Mouse (Mus musculus) frontal cortex, adult (tissue): Measurements from ENCODE around the gene Bbof1.

Experiments
- ATAC-seq: cut with Nextera tagmentation; 2 replicates; pipeline ENCODE4 v1.9.2; 2017; ENCODE audit warnings: mild to moderate bottlenecking, moderate library complexity, mixed read lengths; ENCODE audit not compliant: low TSS enrichment

Gene Bbof1

GRCm38 (mm10) chr12:84400068-84400467, 8.8 kb upstream of the Bbof1 start:
- ATAC-seq = no peak

GRCm38 (mm10) chr12:84400653-84401052, 8.2 kb upstream of the Bbof1 start:
- no peak for ATAC-seq

- no peak for ATAC-seq
These were observed 5.9 kb upstream of the Bbof1 start for GRCm38 (mm10) chr12:84402923-84403322.

- no peak for ATAC-seq
These were observed 4.3 kb upstream of the Bbof1 start for GRCm38 (mm10) chr12:84404541-84404940.

DNA sequence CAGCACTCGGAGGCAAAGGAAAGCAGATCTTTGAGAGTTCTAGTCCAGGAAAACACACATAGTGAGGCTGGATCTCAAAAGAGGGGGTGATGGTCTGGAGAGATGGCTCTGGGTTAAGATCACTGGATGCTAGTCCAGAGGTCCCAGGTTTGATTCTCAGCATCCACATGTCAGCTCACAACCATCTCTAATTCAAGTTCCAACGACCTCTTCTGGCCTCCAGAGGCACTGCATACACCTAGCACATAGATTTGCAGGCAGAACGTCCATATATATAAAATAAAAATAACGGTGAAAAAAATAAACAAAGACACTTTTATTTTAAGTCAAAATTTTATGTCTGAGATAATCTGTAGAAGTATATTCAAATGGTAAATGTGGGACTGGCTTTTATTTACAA, 1.6 kb upstream of the Bbof1 start:
- no peak for ATAC-seq

DNA sequence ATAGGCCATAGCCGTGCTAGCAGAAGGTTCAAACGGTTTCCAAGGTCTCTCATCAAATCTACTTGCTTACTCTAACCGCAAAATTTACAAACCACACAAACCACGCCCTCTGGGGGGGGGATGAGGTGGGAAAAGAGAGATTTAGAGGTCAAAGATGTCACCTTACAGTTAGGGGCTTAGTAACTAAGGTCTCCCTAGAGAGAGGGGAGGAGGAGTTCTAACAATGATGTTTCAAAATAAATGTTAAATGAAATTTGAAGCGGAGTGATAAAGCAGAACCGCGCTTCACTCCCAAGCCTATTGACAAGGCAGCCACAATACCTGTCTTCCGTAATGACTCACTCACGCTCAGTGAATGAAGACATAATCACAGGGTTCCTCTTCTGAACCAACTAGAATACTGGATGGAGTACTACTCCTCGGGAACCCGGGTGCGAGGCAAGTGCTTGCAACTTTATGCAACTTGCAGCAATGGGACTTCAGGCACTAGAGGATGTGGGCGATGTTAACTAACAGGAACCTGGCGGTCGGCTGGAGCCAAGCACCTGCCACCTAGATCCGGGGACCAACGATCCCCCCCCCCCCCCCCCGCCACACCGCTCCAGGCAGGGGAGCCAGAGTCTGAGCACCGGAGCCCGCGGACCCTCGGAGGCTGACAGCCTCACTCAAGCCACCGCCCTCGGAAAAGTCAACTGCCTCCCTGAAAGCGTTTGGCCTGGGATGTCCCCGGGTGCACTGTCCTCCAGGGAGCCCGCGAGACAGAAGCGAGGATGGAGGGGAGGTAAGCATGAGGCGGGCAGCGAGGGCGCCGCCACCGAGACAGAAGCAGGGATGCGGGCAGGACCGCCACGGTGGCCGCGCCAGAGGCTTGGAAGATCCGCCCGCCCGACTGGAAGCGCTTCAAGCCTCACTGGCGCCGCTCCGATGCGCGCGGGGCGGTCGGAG, 725 bp upstream of the Bbof1 start:
- peak; percentile 72 for ATAC-seq

DNA sequence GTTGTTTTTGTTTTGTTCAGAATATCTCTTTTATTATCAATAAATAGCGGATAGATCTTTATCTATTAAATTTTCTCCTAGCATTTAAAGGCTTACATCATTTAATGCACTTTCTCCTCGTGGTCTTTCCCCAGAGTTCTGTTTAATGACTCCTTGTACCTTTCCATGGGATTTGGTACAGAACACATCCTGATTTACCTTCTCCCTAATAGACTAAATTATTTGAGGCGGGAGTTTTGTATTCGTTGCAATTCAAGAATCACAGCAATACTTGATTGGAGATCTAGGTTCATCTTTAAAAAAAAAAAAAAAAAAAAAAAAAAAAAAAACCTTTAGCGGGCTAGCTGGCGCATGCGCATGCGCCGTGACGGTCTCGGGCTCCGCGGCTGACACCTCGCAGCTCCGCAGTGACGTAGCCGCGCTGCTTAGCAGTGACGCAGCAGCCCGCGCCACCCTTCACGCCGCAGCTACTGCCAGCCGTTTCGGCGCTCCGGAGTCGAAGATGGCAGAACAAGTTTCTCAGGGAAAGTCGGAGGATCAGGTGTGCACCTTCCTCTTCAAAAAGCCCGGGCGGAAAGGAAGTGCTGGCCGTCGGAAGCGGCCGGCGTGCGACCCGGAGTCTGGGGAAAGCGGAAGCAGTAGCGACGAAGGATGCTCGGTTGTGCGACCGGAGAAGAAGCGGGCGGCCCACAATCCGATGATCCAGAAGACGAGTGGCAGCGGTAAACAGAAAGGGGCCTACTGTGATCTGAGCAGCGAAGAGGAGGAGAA, 8.1 kb downstream of the Bbof1 start, which contains the start of gene Rnf113a2:
Gene Rnf113a2, plus strand, starts transcription at position 363 of the 771 bp plus-strand sequence.
- ATAC-seq = peak; percentile 95

DNA sequence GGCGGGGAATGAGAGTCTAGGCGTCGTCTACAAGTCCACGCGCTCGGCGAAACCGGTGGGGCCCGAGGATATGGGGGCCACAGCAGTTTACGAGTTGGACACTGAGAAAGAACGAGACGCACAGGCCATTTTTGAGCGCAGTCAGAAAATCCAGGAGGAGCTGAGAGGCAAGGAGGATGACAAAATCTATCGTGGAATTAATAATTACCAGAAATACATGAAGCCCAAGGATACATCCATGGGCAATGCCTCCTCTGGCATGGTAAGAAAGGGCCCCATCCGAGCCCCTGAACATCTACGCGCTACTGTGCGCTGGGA, 8.7 kb downstream of the Bbof1 start:
- ATAC-seq = no peak

- no peak for ATAC-seq
These were observed 15.1 kb downstream of the Bbof1 start for GRCm38 (mm10) chr12:84423990-84424389.

GRCm38 (mm10) chr12:84429825-84430224, 21.0 kb downstream of the Bbof1 start:
- ATAC-seq = no peak

DNA sequence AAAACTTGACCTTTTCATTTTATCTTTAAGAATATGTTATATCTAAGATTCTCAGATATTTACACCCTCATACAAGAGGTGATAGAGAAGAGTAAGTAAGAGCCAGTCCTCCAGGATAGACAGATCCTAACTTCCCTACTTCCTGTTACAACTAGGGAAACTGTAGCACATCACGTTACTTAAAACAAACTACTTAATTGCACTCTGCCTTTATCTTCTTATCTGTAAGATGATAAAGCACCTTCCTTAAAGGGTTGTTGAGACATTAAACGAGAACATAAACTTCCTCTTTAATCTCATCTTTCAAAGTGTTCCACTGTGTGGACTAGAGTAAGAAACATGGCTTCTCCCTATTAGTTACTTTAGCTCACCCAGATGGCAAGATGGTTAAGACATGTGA, 29.8 kb downstream of the Bbof1 start:
- no peak for ATAC-seq

DNA sequence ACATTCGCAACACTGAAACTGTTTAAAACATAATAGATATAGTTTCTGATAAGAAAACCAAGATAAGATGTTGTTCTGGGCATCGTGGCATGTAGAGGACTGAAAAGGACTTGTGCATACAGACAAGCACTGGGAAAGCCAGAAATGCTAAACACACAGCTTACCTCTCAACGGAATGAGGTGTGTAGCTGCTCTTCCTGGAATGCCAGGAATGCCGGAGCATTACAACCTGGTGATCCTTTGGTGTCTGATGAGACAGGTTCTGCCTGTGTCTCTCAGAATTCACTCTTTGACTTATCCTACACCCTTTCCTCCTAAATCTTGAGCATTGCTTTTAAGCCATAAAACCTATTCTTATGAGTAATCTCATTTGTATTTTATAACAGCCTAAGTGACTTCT, 33.7 kb downstream of the Bbof1 start:
- ATAC-seq = no peak

GRCm38 (mm10) chr12:84447386-84447785, 38.5 kb downstream of the Bbof1 start:
- ATAC-seq = no peak

DNA sequence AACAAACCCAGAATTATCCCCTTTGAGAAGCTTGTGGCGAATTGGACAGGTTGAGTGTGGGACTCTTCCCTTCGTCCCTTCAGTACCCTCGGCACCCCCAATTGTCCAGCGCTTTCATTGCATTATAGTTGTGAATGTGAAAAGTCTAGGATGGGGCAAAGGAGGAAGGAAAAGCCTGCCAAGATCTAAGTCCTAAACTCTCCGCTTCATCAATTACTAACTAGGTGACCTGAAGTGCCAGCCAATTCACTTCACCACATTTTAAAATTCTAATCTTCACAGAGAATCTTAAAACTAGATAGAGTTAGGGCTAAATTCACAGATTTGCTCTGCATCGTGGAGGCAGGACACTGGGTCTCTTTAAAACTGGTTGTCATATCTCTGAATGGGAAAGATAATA, 39.3 kb downstream of the Bbof1 start:
- ATAC-seq = no peak

DNA sequence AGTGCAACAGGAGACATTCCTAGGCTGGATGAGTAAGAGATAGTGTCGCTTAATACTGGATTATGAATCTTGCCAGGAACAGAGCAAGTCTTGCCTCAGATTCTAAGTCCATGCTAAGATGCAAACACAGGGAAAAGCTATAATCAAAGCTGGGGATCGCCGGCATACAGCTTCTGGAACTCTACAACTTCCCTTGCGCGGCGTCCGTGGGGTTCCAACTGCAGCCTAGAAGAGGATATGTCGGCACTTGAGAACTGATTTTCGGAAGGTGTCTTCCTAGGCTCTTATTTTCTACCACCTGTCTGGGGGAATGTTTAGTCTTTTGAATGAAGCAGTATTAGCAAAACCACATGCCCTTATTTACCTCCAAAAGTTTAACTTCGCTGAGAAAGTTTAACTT, 41.0 kb downstream of the Bbof1 start:
- ATAC-seq = no peak

DNA sequence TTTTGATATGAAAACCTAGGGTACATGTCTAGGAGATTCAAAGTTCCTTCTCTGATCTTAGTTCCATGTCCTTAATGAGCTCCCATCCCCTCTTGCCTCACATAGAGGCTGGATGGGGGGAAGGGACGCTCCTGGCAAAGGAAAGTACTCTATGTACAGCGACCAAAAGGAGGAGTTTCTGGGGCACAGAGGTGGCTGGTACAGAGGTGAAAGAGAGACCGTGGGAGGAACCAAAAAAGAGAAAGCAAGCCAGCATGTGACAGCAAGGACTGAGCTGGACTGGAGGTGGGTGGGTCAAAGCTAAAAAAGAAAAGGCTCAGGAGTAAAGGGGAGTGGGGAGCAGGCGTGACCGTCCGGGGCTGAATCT, 41.5 kb downstream of the Bbof1 start:
- ATAC-seq = peak; percentile 8; the same call in 1 of the 2 replicates

GRCm38 (mm10) chr12:84450718-84451646, 42.1 kb downstream of the Bbof1 start, which contains the start of the genes Aldh6a1 and Lin52:
Gene Aldh6a1 (minus strand): TSS chr12:84451004.
Gene Lin52 (plus strand): TSS chr12:84451422.
- peak; percentile 94 for ATAC-seq

- 0 out of 2 replicates have a peak, but pooled peaks have one; percentile 0 for ATAC-seq
These were observed 42.9 kb downstream of the Bbof1 start for GRCm38 (mm10) chr12:84451801-84452200.

GRCm38 (mm10) chr12:84456911-84457310, 48.0 kb downstream of the Bbof1 start:
- ATAC-seq = no peak

GRCm38 (mm10) chr12:84459845-84460244, 51.0 kb downstream of the Bbof1 start:
- ATAC-seq = no peak

DNA sequence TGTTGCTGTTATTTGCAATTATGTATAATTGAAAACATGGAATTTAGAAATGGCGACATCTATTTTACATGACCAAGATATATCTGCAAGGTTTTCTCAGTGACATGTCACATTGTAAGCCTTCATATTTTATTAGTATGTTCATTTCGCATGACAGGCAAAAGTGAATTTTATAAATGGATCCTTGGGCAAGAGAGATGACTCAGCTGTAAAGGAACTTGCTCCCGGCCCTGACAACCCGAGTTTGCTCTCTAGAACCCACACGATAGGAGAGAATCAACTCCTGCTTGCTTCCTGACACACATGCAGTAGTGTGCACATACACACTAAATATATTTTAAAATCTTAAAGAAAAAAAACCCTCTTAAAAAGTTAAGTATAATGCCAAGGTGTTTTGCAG, 52.5 kb downstream of the Bbof1 start:
- ATAC-seq = no peak

DNA sequence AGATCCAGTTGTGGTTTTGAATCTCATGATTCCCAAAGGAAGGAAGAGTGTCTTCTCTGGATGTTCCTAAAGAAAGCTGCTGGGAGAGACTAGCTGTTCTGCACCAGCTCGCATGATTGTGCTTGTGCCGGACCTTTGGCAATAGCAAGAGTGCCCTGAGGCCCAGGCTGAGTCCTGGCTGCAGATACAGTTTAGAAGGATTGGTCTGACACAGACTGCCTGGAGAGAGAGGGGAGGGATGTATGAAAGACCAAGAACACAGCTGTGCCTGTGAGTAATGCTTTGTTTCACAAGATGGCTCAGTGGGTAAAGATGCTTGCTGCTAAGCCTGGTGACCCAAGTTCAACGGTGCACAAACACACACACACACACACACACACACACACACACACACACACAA, 54.0 kb downstream of the Bbof1 start:
- no peak for ATAC-seq
